Mouse (Mus musculus) CH12.LX (cell line): ENCODE data around the gene Kif26b.
A peak's percentile ranks its signal among the peaks of the same experiment; 100 is the strongest.

Source experiments
- CTCF ChIP-seq, 2 experiments: IDR thresholded peaks in 1 of 2; conservative IDR thresholded peaks in 1 of 2; 2 replicates each; pipeline ENCODE4 v1.5.1; 2011 to 2012; ENCODE audit warnings: low read depth in 2 of 2, low read length in 2 of 2, improper control_type of control experiment in 1 of 2, inconsistent platforms in 1 of 2, mild to moderate bottlenecking in 1 of 2, moderate library complexity in 1 of 2
- EP300 ChIP-seq: IDR thresholded peaks from 2 replicates; pipeline ENCODE4 v1.6.1; 2011; ENCODE audit warnings: low read length, improper control_type of control experiment
- HCFC1 ChIP-seq: IDR thresholded peaks from 2 replicates; pipeline ENCODE4 v1.6.1; 2012; ENCODE audit warnings: low read depth, mild to moderate bottlenecking, inconsistent platforms, low read length, improper control_type of control experiment
- JUN ChIP-seq: IDR thresholded peaks from 2 replicates; pipeline ENCODE4 v1.6.1; 2011; ENCODE audit warnings: low read depth, mild to moderate bottlenecking, low read length, improper control_type of control experiment, moderate library complexity; ENCODE audit not compliant: insufficient read depth
- MAFK ChIP-seq: IDR thresholded peaks from 2 replicates; pipeline ENCODE4 v1.6.1; 2011; ENCODE audit warnings: low read length, improper control_type of control experiment; ENCODE audit not compliant: insufficient replicate concordance
- MAX ChIP-seq: IDR thresholded peaks from 2 replicates; pipeline ENCODE4 v1.6.1; 2011; ENCODE audit warnings: low read length, improper control_type of control experiment
- MXI1 ChIP-seq: IDR thresholded peaks from 2 replicates; pipeline ENCODE4 v1.6.1; 2011; ENCODE audit warnings: mild to moderate bottlenecking, low read depth, low read length, improper control_type of control experiment
- TBP ChIP-seq: conservative IDR thresholded peaks from 2 replicates; pipeline ENCODE4 v1.6.1; 2011; ENCODE audit warnings: low read depth, low read length, improper control_type of control experiment
- USF1 ChIP-seq: IDR thresholded peaks from 2 replicates; pipeline ENCODE4 v1.6.1; 2014; ENCODE audit warnings: low read depth, mild to moderate bottlenecking, inconsistent platforms, low read length, improper control_type of control experiment
- ZMIZ1 ChIP-seq: IDR thresholded peaks from 2 replicates; pipeline ENCODE4 v1.6.1; 2012; ENCODE audit warnings: low read depth, mild to moderate bottlenecking, inconsistent platforms, low read length, improper control_type of control experiment

DNA sequence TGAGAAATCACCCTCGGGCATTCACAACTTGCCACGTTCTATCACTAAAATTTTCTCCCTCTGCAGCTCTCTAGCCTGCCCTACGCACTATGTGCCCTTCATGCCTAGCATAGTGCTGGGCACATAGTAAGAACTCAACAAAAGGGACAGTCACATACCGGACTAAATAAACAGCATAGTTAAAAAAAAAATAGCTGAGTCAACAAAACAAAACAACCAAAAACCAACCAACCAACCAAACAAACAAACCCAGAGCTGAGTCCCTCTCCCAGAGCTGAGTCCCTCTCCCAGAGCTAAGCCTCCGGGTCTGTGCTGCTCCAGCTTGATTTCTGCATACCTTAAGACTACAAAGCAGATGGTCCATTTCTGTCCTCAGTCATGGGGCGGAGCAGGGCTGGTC, 334.8 kb downstream of the Kif26b start:
- TF ChIP-seq JUN (no peak), EP300 (no peak), USF1 (no peak), CTCF (conservative IDR thresholded peaks at IDR 0.05 in 1 of 2, IDR thresholded peaks at IDR 0.05 in 1 of 2; ENCODE audit: low read depth in 2 of 2, low read length in 2 of 2) (no peak), TBP (no peak), MAX (no peak), MXI1 (no peak), ZMIZ1 (no peak), MAFK (peak; percentile 78), HCFC1 (no peak)
